Comparison of ENCODE assay signal across 26 mouse cellular contexts in genomic region chr9:79784934-79785793, GRCm38 (mm10). TPM values are rescaled to one million over a fixed set of nuclear protein-coding genes. Genes with fewer than 3 reads are reported as not detected.
DNase-seq lines count a peak whose midpoint lies in the region; ATAC-seq and TF ChIP-seq lines count a peak whose summit lies in the region.
"Had no signal": no experiment of that assay in that cellular context is flagged by ENCODE, and none has a peak within 500 bp of the region (broad histone marks: within the 10 kb centered on the region; RNA-seq: fewer than 3 reads in every experiment).

No protein-coding gene starts in this region.

- H3K9ac ChIP-seq in liver, embryonic 16.5 days (ENCODE audit: low read depth, low read length): no peak overlapping the region
- no peak overlapping the region for H3K9ac ChIP-seq in MEL (ENCODE audit: control insufficient read depth, low read depth, low read length, poor library complexity, severe bottlenecking)
- H3K9ac ChIP-seq: forebrain, postnatal 0 days; hindbrain, embryonic 12.5 days; intestine, embryonic 15.5 days; liver, embryonic 15.5 days; midbrain, embryonic 15.5 days; neural tube, embryonic 12.5 days had no signal

- WGBS in liver, embryonic 16.5 days (ENCODE audit: insufficient replicate concordance): 61% methylated on average over 2 of the region's 2 CpGs

- 0 out of 2 replicates have a peak overlapping the region, but pooled peaks have one; percentile 17 for H3K4me2 ChIP-seq in liver, embryonic 16.5 days (ENCODE audit: low read depth, low read length)
- H3K4me2 ChIP-seq: hindbrain, embryonic 12.5 days; intestine, embryonic 15.5 days; liver, embryonic 15.5 days; midbrain, embryonic 15.5 days; neural tube, embryonic 12.5 days had no signal

- TF ChIP-seq RAD21 in MEL (IDR thresholded peaks at IDR 0.05; ENCODE audit: low read depth, low read length): no peak

- H3K4me3 ChIP-seq in liver, embryonic 16.5 days (ENCODE audit: low read depth, low read length): no peak overlapping the region
- no peak overlapping the region for H3K4me3 ChIP-seq in MEL (ENCODE audit: control insufficient read depth in 1 of 2, insufficient read depth in 1 of 2, low read depth in 2 of 2, low read length in 2 of 2)
- H3K4me3 ChIP-seq: erythroblast, embryonic 14.5 days; hindbrain, embryonic 12.5 days; intestine, embryonic 15.5 days; liver, embryonic 15.5 days; midbrain, embryonic 10.5 days; midbrain, embryonic 15.5 days; neural tube, embryonic 12.5 days had no signal

- no peaks in the 10 kb centered on the region for H3K36me3 ChIP-seq in liver, embryonic 16.5 days (ENCODE audit: control insufficient read depth, insufficient read depth)
- peaks cover 0 to 2% of the 10 kb centered on the region in 2 experiments; a peak in 3 of 4 replicates for H3K36me3 ChIP-seq in MEL (ENCODE audit: control insufficient read depth in 1 of 2, insufficient read depth in 2 of 2, low read length in 2 of 2)
- H3K36me3 ChIP-seq: hindbrain, embryonic 12.5 days; intestine, embryonic 15.5 days; liver, embryonic 15.5 days; midbrain, embryonic 10.5 days; midbrain, embryonic 15.5 days; neural tube, embryonic 12.5 days had no signal

- H3K27ac ChIP-seq in liver, embryonic 16.5 days (ENCODE audit: low read length): peak overlapping the region; percentile 10; the same call in 1 of the 2 replicates
- no peak overlapping the region for H3K27ac ChIP-seq in MEL (ENCODE audit: control insufficient read depth, low read depth, low read length)
- H3K27ac ChIP-seq: hindbrain, embryonic 12.5 days; hindbrain, postnatal 0 days; intestine, embryonic 15.5 days; kidney, postnatal 0 days; liver, embryonic 15.5 days; macrophage; midbrain, embryonic 10.5 days; midbrain, embryonic 15.5 days; neural tube, embryonic 12.5 days had no signal

- TF ChIP-seq EP300 in MEL (IDR thresholded peaks at IDR 0.05; ENCODE audit: low read depth in 1 of 2, low read length in 2 of 2): no peak

- no peak for TF ChIP-seq CTCF in MEL (IDR thresholded peaks at IDR 0.05 in 2 of 3, conservative IDR thresholded peaks at IDR 0.05 in 1 of 3; ENCODE audit: control insufficient read depth in 1 of 3, insufficient read depth in 1 of 3, low read depth in 2 of 3, low read length in 3 of 3, poor library complexity in 1 of 3, severe bottlenecking in 1 of 3)

- no peaks in the 10 kb centered on the region for H3K9me3 ChIP-seq in liver, embryonic 16.5 days (replicated peaks; ENCODE audit: control insufficient read depth, low read length)
- no peaks in the 10 kb centered on the region for H3K9me3 ChIP-seq in MEL (replicated peaks; ENCODE audit: insufficient read depth, low read length)
- H3K9me3 ChIP-seq: G1E; hindbrain, embryonic 12.5 days; intestine, embryonic 15.5 days; liver, embryonic 15.5 days; midbrain, embryonic 10.5 days; midbrain, embryonic 15.5 days; neural tube, embryonic 12.5 days had no signal

- no peak for TF ChIP-seq POLR2A in MEL (IDR thresholded peaks at IDR 0.05; ENCODE audit: control insufficient read depth in 1 of 2, insufficient read depth in 1 of 2, low read depth in 1 of 2, low read length in 2 of 2, poor library complexity in 1 of 2)

- no peak; the same call in 1 of the 2 replicates for ATAC-seq in liver, embryonic 16.5 days (ENCODE audit: low read depth)
- ATAC-seq in megakaryocyte, adult 5-6 weeks (ENCODE audit: poor library complexity, severe bottlenecking): 0 out of 2 replicates have a peak, but pooled peaks have one; percentile 48
- ATAC-seq: hindbrain, postnatal 0 days; intestine, embryonic 15.5 days; midbrain, embryonic 15.5 days had no signal

- H3K27me3 ChIP-seq in liver, embryonic 16.5 days (ENCODE audit: control insufficient read depth, insufficient read depth, low read depth, low read length): no peaks in the 10 kb centered on the region
- no peaks in the 10 kb centered on the region for H3K27me3 ChIP-seq in MEL (ENCODE audit: control insufficient read depth in 1 of 2, insufficient read depth in 2 of 2, low read length in 2 of 2)
- H3K27me3 ChIP-seq: hindbrain, embryonic 12.5 days; intestine, embryonic 15.5 days; liver, embryonic 15.5 days; midbrain, embryonic 15.5 days; neural tube, embryonic 12.5 days had no signal

- H3K79me2 ChIP-seq in MEL (ENCODE audit: control insufficient read depth, insufficient read depth, low read length, poor library complexity): peaks cover 27% of the 10 kb centered on the region

- no peak for DNase-seq in liver
- peak; percentile 25 for DNase-seq in A20 (ENCODE audit: low read depth, low spot score)
- no peak for DNase-seq in MEL (ENCODE audit: low read depth, low spot score)
- DNase-seq in adrenal gland, adult 8-10 months: no peak
- DNase-seq: adrenal gland, postnatal 25 days; cerebellum, adult 11-12 months; cerebellum, adult 9-11 months; heart, postnatal 14 days; kidney, adult 8-10 months; kidney, postnatal 4 days; retina, postnatal 1 day; thymus, postnatal 4 days had no signal

- peaks cover 3% of the 10 kb centered on the region for H3K4me1 ChIP-seq in liver, embryonic 16.5 days (ENCODE audit: control insufficient read depth, low read depth, low read length)
- H3K4me1 ChIP-seq in MEL (ENCODE audit: control insufficient read depth in 1 of 2, insufficient read depth in 2 of 2, low read length in 2 of 2): peaks cover 3% of the 10 kb centered on the region in 2 experiments
- H3K4me1 ChIP-seq: intestine, embryonic 15.5 days had no signal

TF ChIP-seq in MEL, 35 proteins besides CTCF, POLR2A, EP300 and RAD21:
- TF ChIP-seq ZKSCAN1 (IDR thresholded peaks at IDR 0.05; ENCODE audit: low read depth, low read length) (no peak), MYC (IDR thresholded peaks at IDR 0.05; ENCODE audit: low read depth, low read length) (peak; percentile 46; the same call in 1 of the 2 replicates)

RNA-seq across cellular contexts. Expression of gene Tmem30a, which starts 8.1 kb away (rescaled TPM):
- 33.0 TPM in 2 replicates for polyA plus RNA-seq in liver, embryonic 16.5 days (2015; fragmentation: Nextera tagmentation; extraction: Ambion mirVana)
- 19.3 and 21.9 TPM in 2 replicates for total RNA-seq in MEL (2012; rRNA removed)
- polyA plus RNA-seq in MEL (2012; ENCODE audit: insufficient read depth in 1 of 2, insufficient read length in 2 of 2, low read depth in 1 of 2, low replicate concordance in 2 of 2, missing spikeins in 1 of 2): 10 to 100 TPM in 1 of 2 experiments, not detected in 1; 25.8 TPM
- 89.2 and 111 TPM in 2 replicates for total RNA-seq in megakaryocyte, adult 5-6 weeks (2015)
- total RNA-seq in megakaryocyte, adult 5-6 weeks (2017): 118 and 122 TPM in 2 replicates
- total RNA-seq in adrenal gland, adult 8-10 months (2022): 100 to 1,000 TPM; 110 to 141 (median 123) TPM

RNA-seq across cellular contexts. Expression of gene Cox7a2, which starts 25.5 kb away (rescaled TPM):
- 435 and 470 TPM in 2 replicates for polyA plus RNA-seq in liver, embryonic 16.5 days (2015; fragmentation: Nextera tagmentation; extraction: Ambion mirVana)
- total RNA-seq in MEL (2012; rRNA removed): 393 and 439 TPM in 2 replicates
- polyA plus RNA-seq in MEL (2012; ENCODE audit: insufficient read depth in 1 of 2, insufficient read length in 2 of 2, low read depth in 1 of 2, low replicate concordance in 2 of 2, missing spikeins in 1 of 2): 100 to 1,000 TPM in 1 of 2 experiments, not detected in 1; 381 TPM
- total RNA-seq in megakaryocyte, adult 5-6 weeks (2015): 346 and 414 TPM in 2 replicates
- 115 and 122 TPM in 2 replicates for total RNA-seq in megakaryocyte, adult 5-6 weeks (2017)
- 100 to 1,000 TPM; 227 to 347 (median 305) TPM for total RNA-seq in adrenal gland, adult 8-10 months (2022)
